Mouse (Mus musculus) intestine, embryonic 16.5 days (tissue): ENCODE results near the gene Hapln3. TPM values are rescaled to one million over a fixed set of nuclear protein-coding genes. Genes with fewer than 3 reads are reported as not detected.
A peak's percentile ranks its signal among the peaks of the same experiment; 100 is the strongest.

ENCODE experiments used
- ATAC-seq: fragments of 200-750 bp; cut with Nextera tagmentation; 2 replicates; pipeline ENCODE4 v1.8.0; 2017; ENCODE audit warnings: moderate TSS enrichment, moderate library complexity
- H3K27ac ChIP-seq: fragments of 300-500 bp; sonication (generic); 2 replicates; pipeline ENCODE4 v1.5.1; 2014; ENCODE audit warnings: mild to moderate bottlenecking, low read length
- H3K27me3 ChIP-seq: fragments of 300-500 bp; sonication (generic); replicated peaks from 2 replicates; pipeline ENCODE4 v1.6.1; 2014; ENCODE audit warnings: low read length, control low read depth, mixed read lengths; ENCODE audit not compliant: control insufficient read depth, insufficient read depth
- H3K36me3 ChIP-seq: fragments of 300-500 bp; sonication (generic); 2 replicates; pipeline ENCODE4 v1.6.1; 2014; ENCODE audit warnings: low read length, control low read depth; ENCODE audit not compliant: control insufficient read depth, insufficient read depth
- H3K4me1 ChIP-seq: fragments of 300-500 bp; sonication (generic); 2 replicates; pipeline ENCODE4 v1.6.1; 2014; ENCODE audit warnings: low read length, control low read depth, mixed read lengths; ENCODE audit not compliant: control insufficient read depth, insufficient read depth
- H3K4me2 ChIP-seq: fragments of 300-500 bp; sonication (generic); 2 replicates; pipeline ENCODE4 v1.6.1; 2014; ENCODE audit warnings: low read depth, low read length, control low read depth
- H3K4me3 ChIP-seq: fragments of 300-500 bp; sonication (generic); 2 replicates; pipeline ENCODE4 v1.5.1; 2014; ENCODE audit warnings: mild to moderate bottlenecking, low read length
- H3K9ac ChIP-seq: fragments of 300-500 bp; sonication (generic); 2 replicates; pipeline ENCODE4 v1.6.1; 2014; ENCODE audit warnings: low read depth, low read length
- H3K9me3 ChIP-seq: fragments of 300-500 bp; sonication (generic); 2 replicates; pipeline ENCODE4 v1.6.1; 2016; ENCODE audit warnings: low read length, control low read depth; ENCODE audit not compliant: control insufficient read depth
- WGBS: fragments of 180-500 bp; shearing (Covaris S2); extraction: QIAGEN DNeasy Blood & Tissue Kit; methylation state at CpG from one replicate; pipeline ENCODE4 v1.1.7; 2014; 5-methylcytosine and 5-hydroxymethylcytosine counted together
- polyA plus RNA-seq: library from polyadenylated mRNA; unstranded; fragments of >200 nt; fragmentation: Nextera tagmentation; extraction: Ambion mirVana; gene quantifications from 2 replicates; pipeline ENCODE4 v1.2.1, GENCODE M21; 2015

Hapln3 gene
- polyA plus RNA-seq, 1 experiment from 2014 or later, result 1.9 TPM

DNA sequence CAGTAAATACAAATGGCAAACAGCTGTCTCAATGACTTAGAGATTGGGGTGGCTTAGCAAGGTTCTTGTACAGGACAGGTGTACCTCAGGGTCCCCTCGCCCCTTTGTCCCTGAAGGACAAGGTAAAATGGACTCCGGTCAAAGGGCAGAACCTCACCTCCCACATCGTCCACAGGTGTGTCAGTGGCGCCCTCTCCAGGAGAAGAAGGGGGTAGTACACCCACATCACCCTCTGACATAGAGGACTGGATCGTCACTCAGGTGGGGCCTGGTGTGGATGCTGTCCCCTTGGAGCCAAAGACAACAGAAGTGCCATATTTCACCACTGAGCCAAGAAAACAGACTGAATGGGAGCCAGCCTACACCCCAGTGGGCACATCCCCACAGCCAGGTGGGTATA lies 34.3 kb downstream of the Hapln3 start:
- Histone ChIP-seq H3K9me3 (no peaks in the 10 kb centered on the region), H3K4me3 (no peak overlapping the region), H3K4me1 (no peaks in the 10 kb centered on the region), H3K27ac (no peak overlapping the region), H3K9ac (no peak overlapping the region), H3K27me3 (0 out of 2 replicates have a peak, but pooled peaks cover 2% of the 10 kb centered on the region), H3K36me3 (no peaks in the 10 kb centered on the region), H3K4me2 (no peak overlapping the region)
- WGBS, result 69% methylated on average over 5 of the region's 5 CpGs
- ATAC-seq, result no peak

DNA sequence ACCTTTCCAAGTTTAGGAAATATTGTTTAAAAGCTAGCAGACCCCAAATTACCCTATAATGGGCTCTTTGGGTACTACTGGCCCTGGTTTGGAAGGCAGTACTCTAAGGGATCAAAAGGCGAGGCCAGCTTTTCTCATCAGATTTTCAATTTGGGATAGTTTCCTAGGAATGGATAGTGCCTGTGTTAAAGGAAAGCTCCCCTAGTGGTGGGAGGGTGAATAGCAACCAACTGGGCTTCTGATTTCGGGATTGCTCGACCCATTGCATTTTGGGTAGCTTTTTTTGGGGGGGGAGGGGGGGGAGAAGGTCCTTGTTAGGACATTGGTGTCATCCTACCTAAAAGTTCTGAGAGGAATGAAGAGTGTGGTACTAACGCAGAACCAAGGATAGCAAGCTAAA lies 41.7 kb downstream of the Hapln3 start:
- no peaks in the 10 kb centered on the region for H3K9me3 ChIP-seq
- no peak overlapping the region for H3K27ac ChIP-seq
- H3K27me3 ChIP-seq, result no peaks in the 10 kb centered on the region
- H3K4me2 ChIP-seq, result no peak overlapping the region
- H3K9ac ChIP-seq, result no peak overlapping the region
- H3K4me3 ChIP-seq, result no peak overlapping the region
- no peaks in the 10 kb centered on the region for H3K4me1 ChIP-seq
- ATAC-seq, result no peak
- H3K36me3 ChIP-seq, result no peaks in the 10 kb centered on the region
- 73% methylated on average over 4 of the region's 4 CpGs for WGBS

DNA sequence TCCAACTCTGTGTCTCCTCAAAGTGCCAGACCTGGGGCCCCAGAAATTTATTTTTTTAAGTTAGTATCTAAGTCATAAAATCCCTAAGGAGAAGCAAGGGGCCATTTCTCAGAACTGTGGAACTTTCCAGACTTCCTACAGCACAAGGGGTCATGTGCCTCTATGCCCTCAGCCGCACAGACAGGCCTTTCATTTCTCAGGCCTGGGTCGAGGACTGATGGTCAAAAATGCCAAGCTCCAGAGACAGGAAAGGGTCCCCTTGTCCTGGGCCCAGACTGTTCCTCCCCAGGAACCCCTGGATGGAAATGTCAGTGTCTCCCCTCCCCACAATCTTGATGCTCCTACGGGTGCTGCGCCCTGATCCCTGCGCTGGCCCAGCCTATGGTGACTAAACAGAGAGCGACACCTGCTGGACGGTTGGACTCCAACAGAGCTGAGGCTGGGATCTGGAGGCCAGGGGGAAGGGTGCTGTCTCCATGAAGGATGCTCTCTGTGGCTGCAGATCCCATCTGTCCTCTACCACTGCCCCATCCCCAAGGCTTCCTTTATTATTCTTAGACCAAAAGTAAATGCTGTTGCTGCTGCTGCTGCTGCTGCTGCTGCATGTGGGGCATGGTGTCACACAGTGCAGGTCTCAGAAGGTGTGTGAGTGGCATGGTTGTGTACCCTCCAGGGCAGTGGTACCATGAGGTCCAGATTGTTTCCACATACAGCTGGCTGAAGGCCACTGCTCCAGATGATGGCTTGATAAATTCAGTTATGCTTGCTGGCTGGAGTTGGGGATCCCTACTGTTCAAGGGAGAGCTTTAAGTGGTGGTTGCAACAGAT lies 50.0 kb downstream of the Hapln3 start:
- Histone ChIP-seq H3K4me3 (no peak overlapping the region), H3K27me3 (no peaks in the 10 kb centered on the region), H3K9ac (no peak overlapping the region), H3K36me3 (no peaks in the 10 kb centered on the region), H3K27ac (no peak overlapping the region), H3K4me2 (no peak overlapping the region), H3K4me1 (no peaks in the 10 kb centered on the region), H3K9me3 (no peaks in the 10 kb centered on the region)
- WGBS, result 18% methylated on average over 7 of the region's 7 CpGs
- ATAC-seq, result peak; percentile 50

DNA sequence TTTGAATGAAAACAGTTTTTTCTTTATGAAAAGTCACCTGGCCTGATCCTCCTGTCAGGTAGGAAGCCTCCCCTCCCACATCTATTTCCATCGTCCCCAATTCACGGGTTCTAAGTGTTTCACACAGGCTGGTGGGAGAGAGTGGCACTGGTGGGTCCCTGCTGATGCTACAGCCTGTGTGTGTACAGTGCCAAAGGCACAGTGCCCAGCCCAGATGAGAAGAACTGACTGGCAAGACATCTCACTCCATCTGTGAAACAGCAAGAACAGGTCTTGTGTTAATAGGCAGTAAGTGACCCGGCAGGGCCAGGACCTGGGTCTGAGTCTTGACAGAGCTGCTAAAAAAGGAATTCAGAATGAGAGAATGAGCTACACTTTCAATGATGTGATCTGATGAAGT lies 51.6 kb downstream of the Hapln3 start:
- no peaks in the 10 kb centered on the region for H3K9me3 ChIP-seq
- no peaks in the 10 kb centered on the region for H3K36me3 ChIP-seq
- H3K9ac ChIP-seq, result no peak overlapping the region
- H3K27ac ChIP-seq, result no peak overlapping the region
- H3K4me1 ChIP-seq, result no peaks in the 10 kb centered on the region
- no peaks in the 10 kb centered on the region for H3K27me3 ChIP-seq
- WGBS, result 61% methylated on average over 3 of the region's 3 CpGs
- H3K4me2 ChIP-seq, result no peak overlapping the region
- H3K4me3 ChIP-seq, result no peak overlapping the region
- no peak for ATAC-seq

DNA sequence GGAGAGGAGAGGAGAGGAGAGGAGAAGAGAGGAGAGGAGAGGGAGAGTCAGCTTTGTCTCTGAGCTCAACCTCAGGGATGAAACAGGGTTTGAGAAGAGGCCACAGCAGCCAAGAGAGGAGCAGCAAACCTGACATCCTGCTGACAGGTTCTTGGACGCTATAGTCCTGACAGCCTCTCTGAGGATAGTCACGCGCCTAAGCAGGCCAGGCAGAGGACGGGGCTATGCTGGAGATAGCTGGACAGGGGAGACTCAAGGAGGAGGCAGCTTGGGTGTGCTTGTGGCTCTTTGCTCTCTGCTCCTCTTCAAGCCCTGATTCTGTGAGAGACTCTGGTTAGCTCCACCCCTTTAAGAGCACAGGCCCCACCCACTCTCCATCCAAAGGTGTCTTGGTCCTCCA lies 62.6 kb downstream of the Hapln3 start:
- WGBS, result 55% methylated on average over 4 of the region's 4 CpGs
- Histone ChIP-seq H3K4me1 (no peaks in the 10 kb centered on the region), H3K4me2 (no peak overlapping the region), H3K9me3 (peaks cover 4% of the 10 kb centered on the region; the same call in 1 of the 2 replicates), H3K27ac (no peak overlapping the region), H3K9ac (no peak overlapping the region), H3K27me3 (no peaks in the 10 kb centered on the region), H3K4me3 (no peak overlapping the region), H3K36me3 (no peaks in the 10 kb centered on the region)
- ATAC-seq, result no peak

DNA sequence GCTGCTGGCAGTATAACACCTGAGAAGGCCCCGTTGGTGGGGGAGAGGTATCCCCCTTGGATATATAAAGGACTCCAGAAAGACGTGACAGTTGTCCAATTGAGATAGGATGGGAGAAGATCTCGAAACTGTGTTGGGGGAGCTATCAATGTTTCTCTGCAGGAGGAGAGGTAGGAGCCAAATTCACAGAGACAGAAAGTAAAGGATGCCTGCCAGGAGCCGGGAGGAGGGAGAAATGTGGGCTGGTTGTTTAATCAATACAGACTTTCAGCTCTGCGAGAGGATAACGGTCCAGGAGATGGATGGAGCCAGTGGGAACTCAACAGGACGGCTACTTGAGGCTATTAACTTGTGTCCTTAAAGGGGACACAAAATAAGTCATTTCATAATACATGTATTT lies 63.4 kb downstream of the Hapln3 start:
- Histone ChIP-seq H3K27ac (no peak overlapping the region), H3K4me2 (no peak overlapping the region), H3K9me3 (peaks cover 5% of the 10 kb centered on the region; the same call in 1 of the 2 replicates), H3K9ac (no peak overlapping the region), H3K27me3 (no peaks in the 10 kb centered on the region), H3K4me1 (no peaks in the 10 kb centered on the region), H3K36me3 (no peaks in the 10 kb centered on the region), H3K4me3 (no peak overlapping the region)
- 55% methylated on average over 7 of the region's 7 CpGs for WGBS
- no peak for ATAC-seq

Other genes with a start within 250 kb of the Hapln3 start
- gene Aen, start 235.2 kb downstream of the Hapln3 start, polyA plus RNA-seq, result 29.9 and 33.5 TPM in 2 replicates
- 4.3 and 6.8 TPM in 2 replicates for gene Isg20, start 217.6 kb downstream of the Hapln3 start, polyA plus RNA-seq
- gene Acan, start 77.5 kb downstream of the Hapln3 start, polyA plus RNA-seq, result 0.15 and 0.28 TPM in 2 replicates
- gene Mfge8, start 18.0 kb upstream of the Hapln3 start, polyA plus RNA-seq, result 184 and 188 TPM in 2 replicates
- 11.5 and 15.1 TPM in 2 replicates for gene Abhd2, start 142.2 kb upstream of the Hapln3 start, polyA plus RNA-seq